Mouse (Mus musculus) stomach, postnatal 0 days (tissue): ENCODE data around the gene Rfx1.

ENCODE experiments used
- CTCF ChIP-seq: IDR thresholded peaks from 2 replicates; pipeline ENCODE4 v1.5.1; 2016; ENCODE audit warnings: antibody characterized with exemption, low read depth, mild to moderate bottlenecking, moderate library complexity
- EP300 ChIP-seq: optimal IDR thresholded peaks from 2 replicates; pipeline ENCODE3; 2016; ENCODE audit warnings: antibody characterized with exemption

- TF ChIP-seq EP300 (no peak), CTCF (no peak)
Observed at GRCm38 (mm10) chr8:84087156-84087555, 20.5 kb downstream of the Rfx1 start.
